Mouse (Mus musculus) thymus, postnatal 36 days (tissue): ENCODE results near the gene Dusp11.
A peak's percentile ranks its signal among the peaks of the same experiment; 100 is the strongest.
"Not testable (repeated sequence)": the region's sequence is repeated elsewhere in the genome, so short reads cannot be mapped to it uniquely, and the experiment has no call there.

Experiments used
- DNase-seq, 2 experiments: peaks; one replicate each; pipeline ENCODE4 v3.0.0; 2022; ENCODE audit warnings: mixed read lengths in 2 of 2

Gene Dusp11

DNA sequence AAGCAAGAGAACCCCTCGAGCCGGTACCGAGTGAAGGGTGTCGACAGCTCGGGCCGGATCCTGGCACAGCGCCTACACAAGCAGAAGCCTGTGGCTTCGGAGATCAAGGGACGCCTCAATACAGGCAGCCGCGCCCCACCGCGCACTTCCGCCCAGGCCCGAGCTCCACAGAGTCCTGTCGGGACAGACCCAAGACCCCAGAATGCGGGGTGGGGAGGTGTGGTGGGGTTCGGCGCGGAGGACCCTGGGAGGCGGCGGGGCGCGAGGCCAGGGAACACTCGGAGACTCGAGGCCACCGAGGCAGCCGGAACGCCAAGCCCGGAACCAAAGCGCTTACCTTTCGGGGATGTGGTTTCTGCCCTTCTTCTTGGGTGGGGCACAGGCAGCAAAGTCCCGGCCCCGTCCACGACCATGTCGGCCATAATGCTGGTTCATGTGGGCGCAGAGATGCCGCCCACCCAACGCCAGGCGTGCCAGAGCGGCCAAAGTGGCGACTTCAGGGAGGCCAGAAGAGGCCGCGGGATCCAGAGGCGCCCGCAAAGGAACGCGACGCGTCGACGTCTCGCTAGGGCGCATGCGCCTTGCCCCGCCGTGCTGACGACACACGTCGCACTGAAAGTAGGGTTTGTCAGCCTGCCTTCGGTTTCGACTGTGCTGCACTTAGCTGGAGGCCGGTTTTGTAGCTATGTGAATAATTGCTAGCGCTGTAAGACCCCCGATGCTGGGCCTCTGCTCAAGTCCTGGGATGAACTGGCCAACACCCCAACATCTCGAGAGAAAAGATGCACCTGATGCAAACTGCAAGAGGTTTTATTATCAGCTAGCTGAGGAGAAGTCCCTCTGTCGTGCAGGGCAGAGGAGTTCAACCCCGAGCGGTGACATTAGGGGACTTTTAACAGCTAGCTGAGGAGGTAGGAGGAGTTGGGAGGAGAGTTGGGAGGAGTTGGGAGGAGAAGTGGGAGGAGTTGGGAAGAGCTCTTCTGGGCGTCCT, at the start of gene Dusp11:
Gene Dusp11 (minus strand): TSS at position 567 of the 991 bp plus-strand sequence.
- peak; percentile 92 to 93 for DNase-seq

DNA sequence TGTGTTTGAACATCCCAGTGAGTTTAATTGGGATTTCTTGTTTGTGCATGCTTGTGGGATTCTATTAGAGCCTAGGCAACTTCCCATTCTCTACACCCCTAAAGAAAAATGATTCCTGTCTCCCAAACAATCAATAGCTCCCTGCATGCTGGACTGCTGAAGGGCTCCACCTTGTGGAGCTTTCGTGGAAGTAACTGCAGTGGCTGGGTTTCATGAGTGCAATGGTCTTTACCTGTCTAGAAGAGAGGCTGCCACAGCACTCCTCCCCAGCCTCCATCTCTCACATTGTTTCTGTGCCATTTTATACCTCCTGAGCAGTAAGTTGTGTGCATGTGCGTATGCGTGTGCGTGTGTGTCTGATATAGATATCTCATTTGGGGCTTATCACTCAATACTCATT, 48.5 kb upstream of the Dusp11 start:
- peak; percentile 42 to 49 for DNase-seq

DNA sequence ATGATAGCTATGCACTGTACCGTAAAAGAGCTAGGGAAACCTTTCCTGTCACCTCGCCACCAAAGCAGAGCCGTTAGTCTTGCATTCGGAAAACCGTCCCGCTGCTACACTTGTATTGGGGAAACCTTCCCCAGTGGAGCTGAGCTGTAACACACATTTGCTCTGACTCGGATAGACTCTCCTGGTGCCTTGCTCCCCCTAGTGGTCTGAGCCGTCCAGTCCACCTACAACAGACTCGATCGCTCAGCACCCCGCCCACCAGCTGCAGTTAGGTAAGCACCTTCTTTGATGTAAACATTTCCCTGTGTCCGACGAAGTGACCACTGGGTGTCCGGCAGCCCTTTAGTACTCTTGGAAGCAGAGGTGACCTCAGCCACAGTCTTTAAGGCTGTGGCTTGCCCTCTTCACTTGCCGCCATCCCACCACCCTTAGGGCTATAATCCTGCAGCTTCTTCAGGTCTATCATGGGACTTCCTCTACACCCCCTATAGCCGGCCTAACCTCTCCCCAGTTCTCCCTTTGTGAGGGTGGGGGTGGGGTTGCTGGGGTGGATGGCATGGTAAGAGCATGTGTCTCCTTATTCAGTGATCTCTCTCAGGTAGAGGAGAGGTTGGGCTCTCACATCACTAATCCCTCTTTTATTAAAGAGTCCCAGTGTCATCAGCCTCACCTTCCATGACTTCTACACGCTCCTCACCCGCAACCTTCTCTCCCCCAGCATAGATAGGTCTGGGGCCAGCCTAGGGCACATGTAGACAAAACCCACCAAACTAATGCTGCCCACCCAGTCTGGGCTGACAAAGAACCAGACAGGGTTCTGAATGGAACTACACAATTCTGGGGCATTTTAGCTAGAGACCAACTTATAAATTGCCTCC, 43.0 kb upstream of the Dusp11 start:
- DNase-seq, result peak; percentile 71 to 75

DNA sequence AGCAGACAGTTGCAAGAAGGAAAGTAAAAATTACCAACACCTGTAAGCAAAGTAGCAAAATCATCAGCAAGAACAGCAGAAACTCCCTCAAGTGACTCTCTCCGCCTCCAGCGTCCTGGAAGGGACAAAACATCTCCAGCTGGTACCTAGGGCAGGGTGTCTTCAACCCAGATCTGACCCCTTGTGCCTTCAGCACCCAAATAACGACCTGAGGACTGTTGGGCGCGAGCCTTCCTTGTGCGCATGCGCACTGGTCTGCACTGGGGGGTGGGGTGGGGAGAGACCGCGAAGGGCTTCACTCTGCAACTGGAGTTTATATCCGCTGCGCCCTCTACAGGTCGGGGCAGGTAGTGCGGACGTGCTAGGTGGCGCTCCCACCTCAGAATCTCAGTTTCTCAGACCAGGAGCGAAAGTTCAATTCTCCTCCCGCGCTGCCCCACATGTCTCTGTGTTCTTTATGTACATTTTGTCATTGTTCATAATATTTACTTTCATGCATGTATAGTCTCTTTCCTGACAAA, 42.0 kb upstream of the Dusp11 start:
- peak; percentile 29 to 30 for DNase-seq

DNA sequence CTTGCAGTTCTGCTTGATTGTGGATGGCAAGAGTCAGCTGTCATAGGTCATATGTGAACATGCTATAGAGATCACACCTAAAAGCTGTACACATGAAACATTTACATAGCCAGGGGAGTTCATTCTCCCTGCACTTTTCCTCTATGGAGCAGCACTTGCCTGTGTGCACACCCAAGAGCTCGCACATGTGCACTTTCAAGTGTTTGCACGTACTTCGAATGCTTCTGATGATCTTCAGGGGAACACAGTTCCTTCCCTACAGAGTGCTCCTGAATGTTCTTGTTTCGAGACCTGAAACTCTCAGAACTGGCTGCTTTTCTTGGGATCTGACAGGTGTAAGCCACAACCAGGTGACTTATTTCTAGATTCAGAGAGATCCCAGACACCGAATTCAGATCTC, 29.3 kb upstream of the Dusp11 start:
- not testable (repeated sequence) for DNase-seq

DNA sequence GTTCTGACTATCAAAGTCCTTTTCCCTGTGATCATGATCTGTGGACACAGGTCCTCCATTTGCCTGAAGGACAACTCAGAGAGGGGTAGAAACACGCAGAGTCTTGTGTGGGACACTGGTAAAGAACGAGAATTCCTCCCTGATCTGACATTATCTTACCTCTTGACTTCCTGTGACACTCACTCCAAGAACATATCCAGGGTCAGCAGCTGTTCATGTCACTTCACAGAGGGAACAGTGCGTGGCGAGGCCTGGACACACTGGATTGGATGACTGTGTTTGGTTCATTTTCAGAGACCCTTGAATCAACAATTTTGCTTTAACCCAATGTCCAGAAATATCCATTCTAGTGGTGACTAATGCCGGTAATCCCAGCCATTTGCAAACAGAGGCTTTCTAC, 28.1 kb upstream of the Dusp11 start:
- not testable (repeated sequence) for DNase-seq

DNA sequence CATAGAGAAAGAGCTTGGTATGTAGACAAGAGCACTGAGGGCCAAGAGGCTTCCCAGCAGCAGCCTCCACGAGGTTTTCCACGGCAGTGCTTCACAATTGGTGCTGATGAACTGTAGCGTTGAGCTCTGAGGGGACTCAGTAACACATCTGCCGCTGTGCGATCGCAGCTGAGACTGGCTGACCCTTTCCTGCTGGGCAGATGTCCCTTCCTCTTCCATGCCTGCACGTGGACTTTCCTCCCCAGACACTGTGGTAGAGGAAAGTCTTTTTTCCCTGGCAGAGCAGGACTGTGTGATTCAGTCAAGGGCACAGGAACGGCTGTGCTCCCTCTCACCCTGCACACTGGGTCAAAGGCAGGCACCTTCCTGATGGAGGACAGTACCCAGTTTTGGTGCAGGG, 22.9 kb upstream of the Dusp11 start:
- DNase-seq, result no peak

DNA sequence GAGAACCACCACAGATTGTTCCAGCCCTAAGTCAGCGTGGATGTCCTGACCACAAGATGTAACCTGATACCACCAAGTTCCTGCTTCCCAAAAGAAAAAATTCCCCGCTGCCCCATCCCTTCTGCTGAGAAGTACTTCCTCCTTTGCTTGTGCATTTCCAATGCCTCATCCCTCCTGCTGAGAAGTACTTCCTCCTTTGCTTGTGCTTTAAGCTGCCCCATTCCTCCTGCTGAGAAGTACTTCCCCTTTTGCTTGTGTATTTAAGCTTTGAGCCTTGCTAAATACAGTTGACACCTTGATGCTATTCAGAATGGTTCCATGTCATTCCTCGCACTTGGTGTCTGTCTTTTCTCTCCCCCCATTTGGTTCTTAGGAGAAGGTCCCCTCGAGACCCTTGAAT, 17.3 kb upstream of the Dusp11 start:
- not testable (repeated sequence) for DNase-seq

DNA sequence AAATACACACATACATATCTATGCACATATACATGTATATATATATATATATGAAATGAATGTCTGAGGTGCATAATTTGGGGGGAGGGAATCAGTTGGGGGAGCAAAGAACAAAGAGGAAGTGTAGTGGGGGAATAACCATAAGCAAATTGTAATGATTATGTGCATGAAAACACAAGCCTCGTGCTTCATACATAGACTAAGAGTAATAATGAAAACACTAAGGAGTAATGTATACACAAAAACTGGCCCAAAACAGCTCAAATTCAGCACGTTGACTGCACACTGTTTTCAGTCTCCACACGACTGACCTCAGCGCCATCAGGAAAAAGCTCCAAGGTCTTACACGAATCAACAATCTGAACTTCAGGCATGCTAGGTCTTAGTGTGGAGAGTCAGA, 14.8 kb upstream of the Dusp11 start:
- DNase-seq, result no peak

DNA sequence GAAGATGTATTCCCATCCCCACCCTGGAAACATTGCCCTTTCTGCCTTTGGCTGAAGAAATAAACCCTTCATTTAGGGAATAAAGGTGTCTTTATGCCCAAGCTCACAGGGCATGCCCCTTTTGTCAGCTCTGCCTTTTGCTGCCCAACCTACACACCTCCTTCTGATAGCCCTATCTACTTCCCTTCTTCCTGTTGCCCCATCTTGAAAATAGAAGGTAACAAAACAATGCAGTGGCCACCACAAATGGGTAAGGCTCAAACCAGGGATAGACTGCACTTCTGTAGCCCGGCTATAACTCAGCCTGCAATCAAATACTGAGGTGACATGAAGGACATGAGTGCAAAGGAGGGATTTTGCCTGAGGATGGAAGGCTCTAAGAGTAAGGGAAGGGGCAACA, 14.3 kb upstream of the Dusp11 start:
- DNase-seq, result no peak

DNA sequence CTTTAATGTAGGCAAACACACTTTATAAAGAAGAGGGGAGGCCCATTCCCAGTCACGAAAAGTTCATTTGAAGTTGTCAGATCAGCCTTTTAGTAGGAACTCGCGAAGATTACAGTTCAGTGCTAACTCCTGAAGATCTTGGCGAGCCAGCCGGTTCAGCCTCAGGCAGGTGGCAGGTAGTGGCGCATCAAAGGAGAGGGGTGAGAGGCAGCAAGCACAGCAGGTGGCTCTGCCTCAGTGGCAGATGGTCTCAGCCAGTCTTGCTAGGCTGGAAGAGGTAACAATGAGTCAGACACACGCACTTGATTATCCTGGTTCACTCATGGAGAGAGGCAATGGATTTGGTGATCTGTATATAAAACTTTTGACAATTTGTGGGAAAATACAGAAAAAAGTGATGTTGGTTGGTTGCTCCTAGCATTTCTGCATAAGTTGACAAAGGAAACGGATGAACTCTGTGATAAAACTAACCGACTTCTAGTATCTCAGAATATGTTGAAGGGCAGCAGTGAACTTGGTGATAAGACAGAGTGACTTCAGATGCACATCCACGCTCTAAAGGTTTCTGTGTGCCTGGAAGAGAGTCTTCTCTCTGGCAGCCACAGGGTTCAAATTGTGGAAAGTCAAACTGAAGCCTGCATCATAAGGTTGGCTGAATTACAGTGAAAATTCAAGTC, 13.6 kb upstream of the Dusp11 start:
- DNase-seq, result peak in 1 of 2 experiments; percentile 9

DNA sequence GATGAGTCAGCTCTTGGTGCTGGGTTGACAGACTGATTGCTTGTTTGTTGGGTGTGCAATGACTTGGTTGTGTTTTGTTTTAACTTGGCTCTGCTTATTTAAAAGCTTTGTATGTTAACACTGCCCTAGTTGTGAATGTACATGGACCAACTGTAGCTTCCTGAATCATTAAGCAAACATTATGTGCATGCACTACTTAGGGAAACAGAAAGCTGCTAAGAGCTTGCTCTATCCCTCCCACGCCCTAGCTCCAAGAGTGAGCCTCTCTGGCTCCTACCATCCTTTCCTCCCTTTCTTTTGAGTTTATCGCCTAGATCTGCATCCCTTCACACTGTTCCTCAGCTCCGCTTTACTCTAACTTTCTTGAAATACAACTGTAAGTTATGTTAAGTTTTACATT, 11.9 kb upstream of the Dusp11 start:
- DNase-seq, result no peak

DNA sequence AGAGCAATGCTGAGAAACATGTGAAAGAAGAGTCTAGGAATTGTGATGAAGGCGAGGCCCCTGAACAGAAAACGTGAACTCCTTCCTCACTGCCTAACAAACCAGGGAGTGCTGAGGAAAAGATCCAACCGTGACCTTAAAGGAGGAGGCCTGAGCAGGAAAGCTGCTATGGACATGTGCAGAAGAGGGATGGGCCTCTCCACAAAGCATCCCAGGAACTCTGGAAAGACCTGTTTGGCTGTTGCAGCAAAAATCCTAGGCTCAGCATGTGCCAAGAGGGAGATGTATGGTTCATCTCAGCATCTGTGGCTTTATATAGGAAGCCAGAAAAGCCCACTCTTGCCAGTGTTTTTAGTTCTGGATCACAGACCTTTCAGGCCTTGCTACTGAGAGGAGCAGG, 11.2 kb upstream of the Dusp11 start:
- DNase-seq, result no peak

DNA sequence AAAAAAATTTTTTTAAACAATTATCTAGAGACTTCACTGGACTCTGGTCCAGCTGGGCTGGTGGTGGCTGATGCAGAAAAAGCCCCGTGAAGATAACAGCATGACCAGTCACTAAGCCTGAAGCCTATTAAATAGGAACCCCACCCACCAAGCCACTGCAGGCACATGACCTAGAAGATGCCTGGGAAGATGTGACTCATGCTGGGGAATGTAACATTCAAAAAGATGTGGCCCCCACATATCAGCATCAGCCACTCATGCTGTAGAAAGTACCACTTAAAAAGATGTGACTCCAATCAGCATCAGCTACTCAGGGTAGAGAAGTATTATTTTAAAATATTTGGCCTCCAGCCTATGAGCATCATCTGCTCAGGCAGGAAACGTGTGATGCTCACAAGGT, 8.4 kb upstream of the Dusp11 start:
- no peak for DNase-seq

DNA sequence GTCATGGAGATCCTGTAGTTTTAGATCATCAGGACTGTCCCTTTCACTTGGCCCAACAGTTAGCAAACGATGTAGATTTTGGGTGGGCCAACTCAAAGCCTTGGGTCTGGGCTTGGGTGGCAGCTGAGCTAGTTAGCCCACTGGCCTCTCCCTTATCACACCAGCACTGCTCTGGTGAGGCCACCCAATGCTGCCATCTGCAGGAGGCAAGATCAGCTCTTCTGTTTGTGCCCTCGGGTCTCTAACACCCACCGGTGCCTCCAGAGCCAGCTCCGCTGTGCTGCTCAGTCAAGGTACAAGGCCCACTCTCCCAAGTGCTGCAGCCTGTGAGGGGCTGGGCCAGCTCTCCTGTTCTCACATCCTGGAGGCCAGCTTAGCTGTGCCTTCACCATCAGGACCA, 5.2 kb upstream of the Dusp11 start:
- DNase-seq, result peak; percentile 49 to 57

DNA sequence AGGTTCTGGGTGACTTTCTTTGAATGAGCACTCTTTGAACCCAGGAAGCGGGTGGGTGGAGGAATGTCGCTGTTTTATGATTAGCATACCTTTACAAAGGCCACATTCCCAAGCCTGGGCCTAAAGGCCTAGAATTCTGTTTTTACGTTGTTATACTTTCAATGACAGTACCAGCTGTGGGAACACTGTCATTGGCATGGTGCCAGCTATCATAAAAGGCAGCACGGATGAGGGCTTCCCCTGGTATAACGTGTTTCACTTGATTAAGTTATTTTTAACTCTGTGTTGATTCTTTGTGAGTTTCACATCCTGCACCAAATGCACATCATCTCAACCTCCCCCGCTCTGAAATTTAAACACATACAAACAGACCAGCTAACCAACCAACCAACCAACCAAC, 4.6 kb upstream of the Dusp11 start:
- peak; percentile 56 to 59 for DNase-seq

DNA sequence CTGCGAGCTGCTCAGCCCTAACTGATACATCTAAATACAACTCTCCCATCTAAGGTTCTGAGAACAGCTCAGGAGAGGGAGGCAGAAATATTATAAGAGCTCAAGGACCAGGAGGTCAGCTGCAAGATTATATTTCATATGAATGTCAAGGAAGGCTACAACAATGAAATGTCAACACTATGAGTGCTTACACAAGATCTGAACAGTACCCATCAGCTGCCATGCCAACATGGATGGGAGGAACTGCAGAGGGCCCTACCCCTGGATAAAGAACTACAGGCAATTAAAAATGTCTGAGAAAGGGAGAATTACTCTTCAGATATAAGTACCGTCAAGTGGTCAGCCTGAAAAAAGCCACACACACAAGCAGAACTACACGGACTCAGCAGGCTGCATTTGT, 3.9 kb downstream of the Dusp11 start:
- DNase-seq, result no peak

DNA sequence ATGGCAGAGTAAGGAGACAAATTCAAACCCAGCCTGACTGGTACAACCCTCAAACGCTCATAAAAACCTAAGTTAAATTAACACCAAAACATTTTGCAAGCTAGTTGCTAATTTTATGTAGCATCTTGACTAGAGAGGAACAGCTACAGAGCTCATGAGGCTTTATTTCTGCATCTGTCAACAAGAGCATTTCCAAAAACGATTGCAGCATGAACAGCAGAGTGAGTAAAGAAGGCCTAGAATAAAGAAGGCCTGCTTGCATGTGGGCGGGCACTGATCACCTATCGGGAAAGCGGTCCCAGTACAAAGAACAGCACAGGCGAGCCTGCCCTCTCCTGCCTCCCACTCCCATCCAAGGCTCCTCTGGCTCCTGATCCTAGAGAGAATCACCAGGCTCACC, 12.9 kb downstream of the Dusp11 start:
- DNase-seq, result no peak

DNA sequence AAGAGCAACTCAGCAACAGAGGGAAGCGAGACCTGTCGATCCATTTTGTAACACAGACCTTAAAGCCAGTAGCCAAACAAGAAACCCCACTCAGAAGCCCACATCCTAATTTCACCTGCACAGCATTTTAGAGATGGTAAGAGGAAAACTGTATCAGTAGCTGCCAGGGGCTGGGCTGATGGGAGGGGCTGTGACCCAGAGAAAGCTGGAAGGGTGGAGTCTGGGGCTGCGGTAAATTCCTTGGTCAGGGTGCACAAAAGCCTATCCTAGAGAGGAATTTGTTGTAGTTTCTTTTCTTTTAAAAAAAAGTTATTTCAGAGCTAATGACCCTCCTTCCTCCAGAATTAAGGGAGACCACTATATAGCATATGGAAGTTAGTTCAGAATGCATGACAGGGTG, 19.0 kb downstream of the Dusp11 start:
- DNase-seq, result no peak

DNA sequence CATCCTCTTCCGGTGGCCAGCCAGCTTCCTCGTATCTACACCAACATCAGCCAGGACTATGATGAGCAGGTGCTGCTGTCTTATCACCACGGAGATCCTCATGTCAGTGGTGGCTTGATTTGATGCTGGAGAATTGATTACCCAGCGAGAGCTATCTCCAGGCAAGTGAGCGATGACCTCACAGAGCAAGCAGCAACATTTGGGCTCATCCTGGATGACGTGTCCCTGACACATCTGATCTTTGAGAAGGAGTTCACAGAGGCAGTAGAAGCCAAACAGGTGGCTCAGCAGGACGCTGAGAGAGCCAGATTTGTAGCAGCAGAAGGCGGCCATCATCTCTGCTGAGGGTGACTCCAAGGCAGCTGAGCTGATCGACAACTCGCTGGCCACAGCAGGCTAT, 22.8 kb downstream of the Dusp11 start:
- no peak for DNase-seq

DNA sequence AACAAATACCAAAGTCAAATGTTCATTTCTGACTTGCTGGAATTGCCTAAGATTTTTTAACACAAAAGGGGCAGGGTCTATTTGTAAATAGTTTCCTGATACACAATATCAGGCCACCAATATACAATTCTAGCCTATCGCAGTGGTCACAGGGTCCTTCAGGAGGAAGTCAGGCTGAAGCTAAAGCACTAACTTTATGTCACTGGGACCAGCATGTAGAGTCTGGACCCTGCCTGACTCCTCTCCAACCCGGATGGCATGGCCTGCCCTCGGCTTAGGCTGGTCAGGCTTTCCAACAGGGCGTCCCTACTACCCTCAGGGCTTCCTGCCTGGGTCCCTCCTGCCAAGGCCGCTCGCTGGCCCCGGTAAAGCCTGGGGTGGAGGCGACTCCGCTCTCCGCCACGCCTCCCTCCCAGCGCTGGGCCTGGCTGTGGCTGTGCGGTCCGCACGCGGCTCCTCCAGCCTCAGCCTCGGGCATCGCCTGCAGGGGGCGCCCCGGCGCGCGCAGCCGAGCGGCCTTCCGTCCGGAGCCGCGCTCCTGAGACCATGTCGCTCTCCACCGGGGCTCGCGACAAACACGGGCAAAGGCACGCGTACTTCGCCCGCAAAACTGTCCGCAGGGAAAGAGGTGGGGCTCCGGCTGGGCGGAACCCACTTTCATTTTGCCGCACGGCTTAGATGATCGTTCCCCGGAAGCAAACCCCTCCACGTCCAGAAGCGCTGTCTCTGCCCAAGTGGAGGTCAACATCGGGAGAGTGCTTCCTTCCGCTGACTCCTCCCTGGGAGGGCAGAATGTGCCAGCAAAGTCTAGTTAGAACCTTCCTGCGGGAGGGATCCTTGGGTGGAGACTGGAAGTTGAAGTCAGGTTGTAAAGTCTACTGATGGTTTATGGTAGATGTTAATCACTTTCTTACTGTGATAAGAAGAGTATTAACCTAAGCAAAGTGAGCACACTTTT, 24.7 kb downstream of the Dusp11 start:
- DNase-seq, result peak; percentile 79 to 82

DNA sequence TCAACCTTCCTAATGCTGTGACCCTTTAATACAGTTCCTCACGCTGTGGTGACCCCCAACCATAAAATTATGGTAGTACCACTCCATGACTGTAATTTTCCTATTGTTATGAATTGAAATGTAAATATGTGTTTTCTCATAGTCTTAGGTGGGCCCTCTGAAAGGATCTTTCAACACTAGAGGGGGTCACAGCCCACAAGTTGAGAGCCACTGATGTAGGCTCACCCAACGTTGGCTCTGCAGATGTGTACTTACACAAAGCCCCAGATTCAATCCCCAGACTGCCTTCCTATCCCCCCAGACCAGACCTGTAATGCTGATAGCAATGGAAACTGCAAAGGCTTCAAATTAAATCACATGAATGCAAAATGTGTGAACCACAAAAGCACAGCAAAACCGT, 25.8 kb downstream of the Dusp11 start:
- DNase-seq, result peak in 1 of 2 experiments; percentile 14
